Mouse (Mus musculus) c-Kit-positive CD71-positive TER-119-positive erythroid progenitor cells, embryonic 14.5 days (primary cell): Measurements from ENCODE around the gene Egflam.

Source experiments
- DNase-seq: peaks from one replicate; pipeline ENCODE4 v3.0.0-alpha.2; 2013; ENCODE audit warnings: low spot score

Egflam gene

GRCm38 (mm10) chr15:7173776-7174175 lies 224.4 kb downstream of the Egflam start:
- DNase-seq: no peak

GRCm38 (mm10) chr15:7173346-7173745 lies 224.8 kb downstream of the Egflam start:
- DNase-seq: no peak

GRCm38 (mm10) chr15:7172875-7173274 lies 225.3 kb downstream of the Egflam start:
- no peak for DNase-seq

- DNase-seq: no peak
Observed at GRCm38 (mm10) chr15:7167906-7168532, 230.2 kb downstream of the Egflam start.

GRCm38 (mm10) chr15:7167238-7167905 lies 230.8 kb downstream of the Egflam start:
- DNase-seq: no peak

GRCm38 (mm10) chr15:7166735-7167134 lies 231.5 kb downstream of the Egflam start:
- no peak for DNase-seq

GRCm38 (mm10) chr15:7163851-7164250 lies 234.3 kb downstream of the Egflam start:
- DNase-seq: no peak

- no peak for DNase-seq
Observed at GRCm38 (mm10) chr15:7160321-7160720, 237.9 kb downstream of the Egflam start.

GRCm38 (mm10) chr15:7159869-7160268 lies 238.3 kb downstream of the Egflam start:
- DNase-seq: no peak

GRCm38 (mm10) chr15:7157658-7158057 lies 240.5 kb downstream of the Egflam start:
- no peak for DNase-seq
